Mouse (Mus musculus): ENCODE measurements around the gene Zfp607a. TPM values are rescaled to one million over a fixed set of nuclear protein-coding genes. Genes with fewer than 3 reads are reported as not detected.
A peak's percentile ranks its signal among the peaks of the same experiment; 100 is the strongest.

Zfp607a gene
- 0.81 and 1.1 TPM in 2 replicates for polyA plus RNA-seq (2015; fragmentation: Nextera tagmentation; extraction: Ambion mirVana)

DNA sequence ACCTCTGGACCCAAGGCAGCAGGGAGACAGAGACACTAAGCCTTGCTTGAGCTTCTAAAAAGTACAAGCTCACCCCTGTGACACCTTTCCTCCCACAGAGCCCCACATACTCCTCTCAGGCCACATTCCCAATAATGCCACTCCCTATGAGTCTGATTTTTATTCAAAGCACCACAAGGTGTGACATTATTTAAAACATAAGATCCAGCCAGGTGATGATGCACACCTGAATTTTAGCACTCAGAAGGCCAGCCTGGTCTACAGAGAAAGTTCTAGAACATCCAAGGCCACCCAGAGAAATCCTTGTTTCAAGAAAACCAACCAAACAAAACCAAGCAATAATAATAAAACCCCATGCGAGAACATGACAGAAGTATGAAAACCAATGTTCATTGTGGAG lies at the start of gene Zfp607a:
Gene Zfp607a, plus strand, starts transcription at position 301 of the 400 bp plus-strand sequence.
- no peak for ATAC-seq (ENCODE audit: low read depth)
- peaks cover 13% of the 10 kb centered on the region for H3K4me1 ChIP-seq (ENCODE audit: control insufficient read depth, low read depth, low read length)
- H3K9ac ChIP-seq (ENCODE audit: low read depth, low read length) = no peak within 1 kb of the TSS
- no peaks in the 10 kb centered on the region for H3K9me3 ChIP-seq (replicated peaks; ENCODE audit: control insufficient read depth, low read length)
- 84% methylated on average over 1 of the region's 1 CpGs for WGBS (ENCODE audit: insufficient replicate concordance)
- H3K36me3 ChIP-seq (ENCODE audit: control insufficient read depth, insufficient read depth) = peaks cover 7% of the 10 kb centered on the region
- H3K4me3 ChIP-seq (ENCODE audit: low read depth, low read length) = no peak within 1 kb of the TSS
- H3K27ac ChIP-seq (ENCODE audit: low read length) = no peak within 1 kb of the TSS
- H3K27me3 ChIP-seq (ENCODE audit: control insufficient read depth, insufficient read depth, low read depth, low read length) = no peaks in the 10 kb centered on the region
- no peak within 1 kb of the TSS for H3K4me2 ChIP-seq (ENCODE audit: low read depth, low read length)

DNA sequence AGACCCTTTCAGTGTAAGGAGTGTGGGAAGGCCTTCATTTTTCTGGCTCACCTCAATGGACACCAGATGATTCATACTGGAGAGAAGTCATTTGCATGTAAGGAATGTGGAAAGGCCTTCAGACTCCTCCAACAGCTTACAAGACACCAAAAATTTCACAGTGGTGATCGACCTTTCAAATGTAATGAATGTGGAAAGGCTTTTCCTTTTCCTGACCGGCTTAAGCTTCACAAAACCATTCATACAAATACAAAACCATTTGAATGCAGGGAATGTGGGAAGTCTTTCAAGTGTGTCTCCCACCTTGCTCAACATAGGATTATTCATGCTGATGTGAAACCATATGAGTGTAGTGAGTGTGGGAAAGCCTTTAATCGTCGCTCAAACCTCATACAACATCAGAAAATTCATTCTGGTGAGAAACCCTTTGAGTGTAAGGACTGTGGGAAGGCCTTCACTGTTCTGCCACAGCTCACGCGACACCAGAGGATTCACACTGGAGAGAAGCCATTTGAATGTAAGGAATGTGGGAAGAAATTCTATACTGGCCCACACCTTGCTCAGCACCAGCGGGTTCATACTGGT lies 38.7 kb upstream of the Zfp607a start:
- H3K9ac ChIP-seq (ENCODE audit: low read depth, low read length) = no peak overlapping the region
- H3K27me3 ChIP-seq (ENCODE audit: control insufficient read depth, insufficient read depth, low read depth, low read length) = no peaks in the 10 kb centered on the region
- no peaks in the 10 kb centered on the region for H3K9me3 ChIP-seq (replicated peaks; ENCODE audit: control insufficient read depth, low read length)
- no peaks in the 10 kb centered on the region for H3K4me1 ChIP-seq (ENCODE audit: control insufficient read depth, low read depth, low read length)
- H3K36me3 ChIP-seq (ENCODE audit: control insufficient read depth, insufficient read depth) = peaks cover 6% of the 10 kb centered on the region; the same call in 1 of the 2 replicates
- H3K4me3 ChIP-seq (ENCODE audit: low read depth, low read length) = no peak overlapping the region
- WGBS (ENCODE audit: insufficient replicate concordance) = 80% methylated on average over 7 of the region's 7 CpGs
- H3K4me2 ChIP-seq (ENCODE audit: low read depth, low read length) = no peak overlapping the region
- H3K27ac ChIP-seq (ENCODE audit: low read length) = no peak overlapping the region
- no peak for ATAC-seq (ENCODE audit: low read depth)

DNA sequence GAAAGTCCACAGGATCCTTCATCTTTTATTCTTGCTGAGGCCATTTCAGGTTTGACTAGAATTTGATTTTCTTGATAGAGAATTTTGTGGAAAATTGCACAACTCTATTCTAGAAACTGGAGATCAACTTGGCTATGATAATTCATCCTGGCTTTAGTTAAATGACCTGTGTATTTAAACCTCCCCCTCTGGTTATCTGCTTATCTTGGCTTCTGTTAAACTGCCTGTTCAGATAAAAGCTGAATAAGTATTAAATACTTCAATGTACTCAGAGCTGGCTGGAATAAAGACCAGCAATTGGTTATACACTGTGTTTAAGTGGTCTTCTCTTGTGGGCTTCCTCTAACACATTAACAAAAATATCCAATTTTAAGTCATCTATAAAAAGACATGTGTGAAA lies 34.7 kb upstream of the Zfp607a start:
- Histone ChIP-seq H3K9me3 (replicated peaks; ENCODE audit: control insufficient read depth, low read length) (no peaks in the 10 kb centered on the region), H3K27ac (ENCODE audit: low read length) (no peak overlapping the region), H3K36me3 (ENCODE audit: control insufficient read depth, insufficient read depth) (peaks cover 6% of the 10 kb centered on the region; the same call in 1 of the 2 replicates), H3K4me2 (ENCODE audit: low read depth, low read length) (no peak overlapping the region), H3K4me3 (ENCODE audit: low read depth, low read length) (no peak overlapping the region), H3K27me3 (ENCODE audit: control insufficient read depth, insufficient read depth, low read depth, low read length) (no peaks in the 10 kb centered on the region), H3K4me1 (ENCODE audit: control insufficient read depth, low read depth, low read length) (no peaks in the 10 kb centered on the region), H3K9ac (ENCODE audit: low read depth, low read length) (no peak overlapping the region)
- no peak for ATAC-seq (ENCODE audit: low read depth)

DNA sequence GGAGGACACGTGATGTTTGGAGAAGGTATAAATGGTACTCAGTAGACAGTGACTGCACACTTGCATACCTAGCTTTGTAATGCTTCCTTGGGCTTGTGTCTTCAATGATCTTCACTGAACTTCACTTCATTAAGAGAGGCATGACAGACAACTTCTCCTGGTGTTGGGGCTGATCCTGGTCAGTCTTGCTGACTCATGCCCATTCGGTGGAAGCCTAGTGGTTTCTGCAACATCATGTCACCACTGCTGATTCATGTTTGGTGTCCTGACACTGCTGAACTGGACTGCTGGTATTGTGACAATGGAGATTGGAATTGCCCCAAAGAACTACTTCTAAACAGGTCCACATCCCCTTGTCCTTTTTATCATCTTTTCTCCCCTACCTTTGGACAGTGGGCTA lies 23.2 kb upstream of the Zfp607a start:
- 60% methylated on average over 2 of the region's 2 CpGs for WGBS (ENCODE audit: insufficient replicate concordance)
- no peak overlapping the region for H3K4me3 ChIP-seq (ENCODE audit: low read depth, low read length)
- no peaks in the 10 kb centered on the region for H3K9me3 ChIP-seq (replicated peaks; ENCODE audit: control insufficient read depth, low read length)
- H3K9ac ChIP-seq (ENCODE audit: low read depth, low read length) = no peak overlapping the region
- no peak overlapping the region for H3K4me2 ChIP-seq (ENCODE audit: low read depth, low read length)
- H3K27me3 ChIP-seq (ENCODE audit: control insufficient read depth, insufficient read depth, low read depth, low read length) = no peaks in the 10 kb centered on the region
- H3K27ac ChIP-seq (ENCODE audit: low read length) = no peak overlapping the region
- no peaks in the 10 kb centered on the region; the same call in 1 of the 2 replicates for H3K4me1 ChIP-seq (ENCODE audit: control insufficient read depth, low read depth, low read length)
- no peak for ATAC-seq (ENCODE audit: low read depth)
- no peaks in the 10 kb centered on the region for H3K36me3 ChIP-seq (ENCODE audit: control insufficient read depth, insufficient read depth)

DNA sequence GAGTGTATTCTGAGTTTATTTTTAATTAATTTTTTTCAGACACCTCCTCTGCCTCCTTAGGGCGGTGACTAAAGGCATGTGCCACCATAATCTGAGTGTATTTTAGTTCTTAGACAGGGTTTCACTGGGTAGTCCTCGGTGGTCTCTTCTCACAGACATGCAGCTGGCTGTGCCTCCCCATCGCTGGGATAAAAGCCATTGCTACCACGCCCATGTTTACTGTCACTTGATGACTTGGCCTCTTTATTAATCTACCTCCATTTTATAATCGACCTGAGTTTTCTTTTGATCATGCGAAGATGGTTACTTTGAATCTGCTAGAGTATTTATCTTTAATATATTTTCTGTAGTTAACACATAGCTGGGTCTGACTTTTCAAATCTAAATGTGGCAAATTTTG lies 19.4 kb upstream of the Zfp607a start:
- Histone ChIP-seq H3K27ac (ENCODE audit: low read length) (peak overlapping the region; percentile 53), H3K4me1 (ENCODE audit: control insufficient read depth, low read depth, low read length) (no peaks in the 10 kb centered on the region; the same call in 1 of the 2 replicates), H3K27me3 (ENCODE audit: control insufficient read depth, insufficient read depth, low read depth, low read length) (no peaks in the 10 kb centered on the region), H3K36me3 (ENCODE audit: control insufficient read depth, insufficient read depth) (no peaks in the 10 kb centered on the region), H3K9me3 (replicated peaks; ENCODE audit: control insufficient read depth, low read length) (no peaks in the 10 kb centered on the region), H3K4me3 (ENCODE audit: low read depth, low read length) (peak overlapping the region; percentile 71), H3K4me2 (ENCODE audit: low read depth, low read length) (peak overlapping the region; percentile 85), H3K9ac (ENCODE audit: low read depth, low read length) (peak overlapping the region; percentile 52)
- 27% methylated on average over 6 of the region's 6 CpGs for WGBS (ENCODE audit: insufficient replicate concordance)
- peak; percentile 48 for ATAC-seq (ENCODE audit: low read depth)

DNA sequence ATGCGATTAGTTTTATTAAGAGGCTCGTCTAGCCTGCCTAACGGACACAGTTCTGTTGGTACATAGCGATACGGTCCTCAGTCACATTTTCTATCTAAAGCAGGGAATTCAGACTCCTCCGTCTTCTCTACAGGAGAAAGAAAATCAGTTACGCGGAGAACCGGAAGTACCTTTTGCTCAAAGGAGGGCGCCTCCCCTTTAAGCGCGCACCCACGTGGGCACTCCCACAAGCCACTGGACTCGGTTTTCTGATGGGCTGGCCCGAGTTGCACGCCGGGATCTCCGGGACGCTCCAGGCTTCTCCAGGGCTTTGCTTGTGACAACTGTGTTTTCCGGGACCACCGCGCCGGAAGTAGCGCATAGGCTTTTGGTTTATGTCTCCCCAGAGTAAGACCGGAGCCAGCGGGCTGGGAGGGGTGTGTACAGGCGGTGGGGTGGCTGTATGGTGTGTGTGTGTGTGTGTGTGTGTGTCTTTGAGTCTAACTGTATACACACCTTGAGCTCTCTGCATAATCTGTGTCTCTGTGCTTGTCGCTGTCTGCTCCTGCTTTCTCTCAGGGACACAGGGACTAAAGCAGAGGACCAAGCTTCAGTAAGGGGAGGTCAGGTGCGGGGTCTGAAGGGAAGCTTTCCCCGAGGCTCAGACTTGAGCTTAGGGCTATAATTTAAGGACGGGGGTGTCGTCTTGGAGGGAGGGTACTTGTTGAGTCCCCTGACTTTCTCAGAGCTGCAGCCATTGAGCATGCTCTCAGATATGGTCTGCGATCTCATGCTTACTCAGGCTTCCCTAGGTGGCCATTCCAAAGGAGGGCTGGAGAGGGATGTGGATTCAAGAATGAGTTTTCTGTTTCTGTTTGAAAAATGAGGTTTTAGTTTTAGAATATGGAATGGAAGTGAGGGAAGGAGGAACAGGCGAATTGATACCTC lies 18.7 kb upstream of the Zfp607a start, which contains the start of gene Zfp59:
Gene Zfp59, plus strand, starts transcription at position 285 of the 927 bp plus-strand sequence.
- peak; percentile 94 for ATAC-seq (ENCODE audit: low read depth)
- peak within 1 kb of the TSS; percentile 71 for H3K4me3 ChIP-seq (ENCODE audit: low read depth, low read length)
- peak within 1 kb of the TSS; percentile 85 for H3K4me2 ChIP-seq (ENCODE audit: low read depth, low read length)
- WGBS (ENCODE audit: insufficient replicate concordance) = 3% methylated on average over 34 of the region's 34 CpGs
- peak within 1 kb of the TSS; percentile 52 for H3K9ac ChIP-seq (ENCODE audit: low read depth, low read length)
- H3K27ac ChIP-seq (ENCODE audit: low read length) = peak within 1 kb of the TSS; percentile 53
- H3K4me1 ChIP-seq (ENCODE audit: control insufficient read depth, low read depth, low read length) = no peaks in the 10 kb centered on the region; the same call in 1 of the 2 replicates
- H3K27me3 ChIP-seq (ENCODE audit: control insufficient read depth, insufficient read depth, low read depth, low read length) = no peaks in the 10 kb centered on the region
- H3K36me3 ChIP-seq (ENCODE audit: control insufficient read depth, insufficient read depth) = no peaks in the 10 kb centered on the region
- no peaks in the 10 kb centered on the region for H3K9me3 ChIP-seq (replicated peaks; ENCODE audit: control insufficient read depth, low read length)

DNA sequence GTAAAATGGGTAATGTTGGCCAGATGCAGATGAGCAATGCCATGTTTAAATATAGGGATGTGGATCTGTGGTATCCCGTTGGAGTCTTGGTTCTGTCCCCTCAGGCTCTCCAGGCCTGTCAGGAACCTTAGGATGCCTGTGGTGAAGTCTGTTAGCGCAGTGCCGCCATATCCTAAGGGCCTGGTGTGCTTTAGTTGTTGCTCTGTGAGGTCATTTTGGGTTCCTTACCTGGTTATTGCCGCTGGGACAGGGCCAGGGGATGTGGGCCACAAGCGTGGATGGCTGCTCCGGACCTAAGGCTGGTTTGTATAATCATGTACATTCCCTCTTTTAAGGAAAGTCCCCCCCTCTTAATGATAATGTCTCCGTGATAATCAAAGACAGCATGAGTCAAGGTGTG lies 17.7 kb upstream of the Zfp607a start:
- no peak overlapping the region for H3K27ac ChIP-seq (ENCODE audit: low read length)
- no peak for ATAC-seq (ENCODE audit: low read depth)
- WGBS (ENCODE audit: insufficient replicate concordance) = 75% methylated on average over 7 of the region's 7 CpGs
- H3K27me3 ChIP-seq (ENCODE audit: control insufficient read depth, insufficient read depth, low read depth, low read length) = no peaks in the 10 kb centered on the region
- no peaks in the 10 kb centered on the region; the same call in 1 of the 2 replicates for H3K4me1 ChIP-seq (ENCODE audit: control insufficient read depth, low read depth, low read length)
- H3K36me3 ChIP-seq (ENCODE audit: control insufficient read depth, insufficient read depth) = no peaks in the 10 kb centered on the region
- no peaks in the 10 kb centered on the region for H3K9me3 ChIP-seq (replicated peaks; ENCODE audit: control insufficient read depth, low read length)
- no peak overlapping the region for H3K4me2 ChIP-seq (ENCODE audit: low read depth, low read length)
- no peak overlapping the region for H3K9ac ChIP-seq (ENCODE audit: low read depth, low read length)
- no peak overlapping the region for H3K4me3 ChIP-seq (ENCODE audit: low read depth, low read length)

DNA sequence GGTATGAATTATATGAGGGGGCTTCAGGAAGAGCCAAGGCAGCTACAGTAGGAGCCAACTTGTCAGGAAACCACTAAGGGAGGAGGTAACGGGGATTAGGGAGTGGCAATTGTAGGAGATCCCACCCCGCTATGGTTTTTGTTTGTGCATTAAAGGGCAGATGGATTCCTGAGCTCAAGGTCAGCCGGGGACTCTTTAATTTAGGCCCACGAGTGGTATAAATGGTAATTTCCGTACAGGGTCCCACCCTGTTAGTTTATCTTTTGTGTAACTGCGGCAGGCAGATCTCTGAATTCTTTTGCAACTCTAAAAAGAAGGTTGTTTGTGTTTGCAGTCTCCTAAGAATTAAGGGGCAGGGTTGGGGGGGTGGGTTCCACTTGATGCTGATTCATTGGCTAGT lies 17.2 kb upstream of the Zfp607a start:
- Histone ChIP-seq H3K9ac (ENCODE audit: low read depth, low read length) (no peak overlapping the region), H3K27ac (ENCODE audit: low read length) (no peak overlapping the region), H3K4me1 (ENCODE audit: control insufficient read depth, low read depth, low read length) (no peaks in the 10 kb centered on the region; the same call in 1 of the 2 replicates), H3K27me3 (ENCODE audit: control insufficient read depth, insufficient read depth, low read depth, low read length) (no peaks in the 10 kb centered on the region), H3K4me2 (ENCODE audit: low read depth, low read length) (no peak overlapping the region), H3K9me3 (replicated peaks; ENCODE audit: control insufficient read depth, low read length) (no peaks in the 10 kb centered on the region), H3K4me3 (ENCODE audit: low read depth, low read length) (no peak overlapping the region), H3K36me3 (ENCODE audit: control insufficient read depth, insufficient read depth) (no peaks in the 10 kb centered on the region; the same call in 1 of the 2 replicates)
- ATAC-seq (ENCODE audit: low read depth) = no peak
- WGBS (ENCODE audit: insufficient replicate concordance) = 68% methylated on average over 6 of the region's 6 CpGs

All from liver, embryonic 16.5 days (tissue).